11 mouse cellular contexts compared by ENCODE assay signal in the genomic region with DNA sequence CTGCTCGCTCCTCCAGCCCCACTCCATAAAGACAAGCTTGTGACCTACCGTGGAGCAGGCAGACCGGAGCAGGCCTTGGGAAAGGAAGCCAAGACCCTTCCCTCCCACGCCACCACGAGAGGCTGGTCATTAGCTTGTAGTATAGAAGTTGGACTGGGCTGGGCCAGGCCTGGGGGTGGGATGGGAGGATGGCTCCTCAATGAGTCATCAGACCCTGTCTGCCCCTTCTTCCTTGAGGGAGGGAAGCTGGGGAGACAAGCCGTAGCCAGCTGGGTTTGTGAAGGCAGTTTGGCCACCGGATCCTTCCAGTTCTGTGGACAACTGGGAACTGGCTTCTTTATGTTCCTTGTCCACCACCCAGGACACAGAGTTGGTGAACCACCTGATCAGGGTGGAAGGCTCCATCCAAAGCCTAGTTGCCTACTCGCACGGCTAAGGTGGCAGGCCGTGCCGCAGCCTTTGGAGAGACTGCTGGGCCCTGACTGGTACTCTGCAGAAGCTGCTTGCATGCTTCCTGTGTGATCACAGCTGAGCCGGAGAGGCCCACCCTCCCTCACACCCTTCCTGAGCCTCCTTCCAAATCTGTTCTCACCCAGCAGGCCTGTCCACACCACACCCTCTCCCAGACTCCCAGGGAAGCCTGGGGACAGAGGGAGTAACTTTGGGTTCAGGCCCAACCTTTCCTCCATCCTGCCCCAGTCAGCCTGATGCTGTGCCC. TPM values are rescaled to one million over a fixed set of nuclear protein-coding genes. Genes with fewer than 3 reads are reported as not detected.
A peak's percentile ranks its signal among the peaks of the same experiment; 100 is the strongest.
DNase-seq lines count a peak whose midpoint lies in the region; ATAC-seq and TF ChIP-seq lines count a peak whose summit lies in the region.
"Had no signal": no experiment of that assay in that cellular context is flagged by ENCODE, and none has a peak within 500 bp of the region (broad histone marks: within the 10 kb centered on the region; RNA-seq: fewer than 3 reads in every experiment).

No protein-coding gene starts in this region.

- no peak for ATAC-seq in midbrain, embryonic 14.5 days (ENCODE audit: low FRiP score, low TSS enrichment)
- ATAC-seq in intestine, postnatal 0 days: peak; percentile 44; the same call in 1 of the 2 replicates
- ATAC-seq in CD4-positive, CD25-positive, alpha-beta regulatory T cell, adult 4 months: no peak

- WGBS in midbrain, embryonic 10.5 days: 84% methylated on average over 12 of the region's 12 CpGs
- 90% methylated on average over 12 of the region's 12 CpGs for WGBS in midbrain, embryonic 14.5 days
- WGBS in intestine, postnatal 0 days: 68% methylated on average over 12 of the region's 12 CpGs

- no peak overlapping the region for H3K4me3 ChIP-seq in midbrain, embryonic 10.5 days
- H3K4me3 ChIP-seq in midbrain, embryonic 14.5 days (replicated peaks; ENCODE audit: low read depth, low read length): no peak overlapping the region
- no peak overlapping the region for H3K4me3 ChIP-seq in intestine, postnatal 0 days (ENCODE audit: low read depth, low read length)
- H3K4me3 ChIP-seq: hindbrain, embryonic 15.5 days had no signal

- no peak overlapping the region for H3K4me2 ChIP-seq in midbrain, embryonic 14.5 days (ENCODE audit: low read length)
- H3K4me2 ChIP-seq in intestine, postnatal 0 days (replicated peaks; ENCODE audit: low read depth): no peak overlapping the region
- H3K4me2 ChIP-seq: hindbrain, embryonic 15.5 days; midbrain, embryonic 11.5 days had no signal

- peaks cover 26% of the 10 kb centered on the region for H3K4me1 ChIP-seq in midbrain, embryonic 10.5 days
- no peaks in the 10 kb centered on the region for H3K4me1 ChIP-seq in midbrain, embryonic 14.5 days (ENCODE audit: control insufficient read depth, insufficient read depth, low read length)
- no peaks in the 10 kb centered on the region for H3K4me1 ChIP-seq in intestine, postnatal 0 days (replicated peaks; ENCODE audit: control insufficient read depth, insufficient read depth, low read length)
- H3K4me1 ChIP-seq: hindbrain, embryonic 15.5 days had no signal

- no peak overlapping the region for H3K9ac ChIP-seq in midbrain, embryonic 14.5 days (replicated peaks; ENCODE audit: low read length)
- no peak overlapping the region for H3K9ac ChIP-seq in intestine, postnatal 0 days (ENCODE audit: low read depth, low read length)
- H3K9ac ChIP-seq: hindbrain, embryonic 15.5 days had no signal

- intact Hi-C loops in gastrocnemius, postnatal 14 days (cut with DNase I; ENCODE audit: low total_unique reads): no loop called here

- TF ChIP-seq CTCF in intestine, postnatal 0 days (IDR thresholded peaks at IDR 0.05; ENCODE audit: low read depth): no peak

- peak overlapping the region; percentile 73 for H3K27ac ChIP-seq in midbrain, embryonic 10.5 days (replicated peaks)
- no peak overlapping the region for H3K27ac ChIP-seq in midbrain, embryonic 14.5 days (replicated peaks; ENCODE audit: low read depth, low read length)
- no peak overlapping the region for H3K27ac ChIP-seq in intestine, postnatal 0 days (ENCODE audit: low read depth, low read length)
- H3K27ac ChIP-seq: hindbrain, embryonic 15.5 days had no signal

- no peaks in the 10 kb centered on the region for H3K27me3 ChIP-seq in midbrain, embryonic 10.5 days (ENCODE audit: low read depth, poor library complexity, severe bottlenecking)
- H3K27me3 ChIP-seq in midbrain, embryonic 14.5 days (ENCODE audit: control insufficient read depth, insufficient read depth, low read length): no peaks in the 10 kb centered on the region
- no peaks in the 10 kb centered on the region for H3K27me3 ChIP-seq in intestine, postnatal 0 days (replicated peaks; ENCODE audit: control insufficient read depth, insufficient read depth, low read length)
- H3K27me3 ChIP-seq: hindbrain, embryonic 15.5 days had no signal

- H3K9me3 ChIP-seq in midbrain, embryonic 10.5 days (replicated peaks): peaks cover 9% of the 10 kb centered on the region
- no peaks in the 10 kb centered on the region for H3K9me3 ChIP-seq in midbrain, embryonic 14.5 days (ENCODE audit: control insufficient read depth, low read length)
- 0 out of 2 replicates have a peak, but pooled peaks cover 3% of the 10 kb centered on the region for H3K9me3 ChIP-seq in intestine, postnatal 0 days (ENCODE audit: control insufficient read depth)
- H3K9me3 ChIP-seq: hindbrain, embryonic 15.5 days had no signal

- no peak for DNase-seq in midbrain, embryonic 10.5 days (ENCODE audit: low spot score)
- DNase-seq in midbrain, embryonic 14.5 days: no peak
- DNase-seq in gastrocnemius, postnatal 14 days: peak; percentile 62
- DNase-seq in natural killer cell, adult 2 months (ENCODE audit: low spot score in 2 of 2): peak; percentile 16 to 26
- no peak for DNase-seq in spleen, postnatal 14 days (ENCODE audit: low spot score in 2 of 2)
- no peak for DNase-seq in spleen, postnatal 36 days (ENCODE audit: low spot score in 2 of 2)
- DNase-seq: cerebellum, postnatal 25 days had no signal

- H3K36me3 ChIP-seq in midbrain, embryonic 10.5 days: 0 out of 2 replicates have a peak, but pooled peaks cover 4% of the 10 kb centered on the region
- no peaks in the 10 kb centered on the region for H3K36me3 ChIP-seq in midbrain, embryonic 14.5 days (ENCODE audit: control insufficient read depth, insufficient read depth, low read length)
- H3K36me3 ChIP-seq in intestine, postnatal 0 days (ENCODE audit: control insufficient read depth, insufficient read depth): no peaks in the 10 kb centered on the region
- H3K36me3 ChIP-seq: hindbrain, embryonic 15.5 days had no signal

RNA-seq across cellular contexts. Expression of a gene that starts 30.4 kb away (rescaled TPM):
- polyA plus RNA-seq in midbrain, embryonic 10.5 days (2016; fragmentation: Nextera tagmentation; extraction: Ambion mirVana): 87.1 and 101 TPM in 2 replicates
- polyA plus RNA-seq in midbrain, embryonic 14.5 days (2014; fragmentation: Nextera tagmentation; extraction: Ambion mirVana): 22.3 and 38.0 TPM in 2 replicates
- total RNA-seq in gastrocnemius, postnatal 14 days (2021): 1 to 10 TPM; 1.1 to 1.5 TPM
- polyA plus RNA-seq in intestine, postnatal 0 days (2015; fragmentation: Nextera tagmentation; extraction: Ambion mirVana): 20.0 and 20.6 TPM in 2 replicates
- 1 to 10 TPM; 2.0 to 4.3 TPM for polyA plus RNA-seq in CD4-positive, CD25-positive, alpha-beta regulatory T cell, adult 4 months (2017; shearing (Covaris generic))

RNA-seq across cellular contexts. Expression of a gene that starts 44.8 kb away (rescaled TPM):
- polyA plus RNA-seq in midbrain, embryonic 10.5 days (2016; fragmentation: Nextera tagmentation; extraction: Ambion mirVana): 9.6 and 13.3 TPM in 2 replicates
- 28.4 and 29.1 TPM in 2 replicates for polyA plus RNA-seq in midbrain, embryonic 14.5 days (2014; fragmentation: Nextera tagmentation; extraction: Ambion mirVana)
- total RNA-seq in gastrocnemius, postnatal 14 days (2021): 10 to 100 TPM; 19.4 to 22.9 TPM
- polyA plus RNA-seq in intestine, postnatal 0 days (2015; fragmentation: Nextera tagmentation; extraction: Ambion mirVana): 2.2 and 2.3 TPM in 2 replicates
- 1 to 10 TPM; 1.0 to 1.2 TPM for polyA plus RNA-seq in CD4-positive, CD25-positive, alpha-beta regulatory T cell, adult 4 months (2017; shearing (Covaris generic))

RNA-seq across cellular contexts. Expression of a gene that starts 47.9 kb away (rescaled TPM):
- polyA plus RNA-seq in midbrain, embryonic 10.5 days (2016; fragmentation: Nextera tagmentation; extraction: Ambion mirVana): 1.4 and 2.8 TPM in 2 replicates
- polyA plus RNA-seq in midbrain, embryonic 14.5 days (2014; fragmentation: Nextera tagmentation; extraction: Ambion mirVana): 10.1 and 11.1 TPM in 2 replicates
- total RNA-seq in gastrocnemius, postnatal 14 days (2021): under 1 TPM; 0.39 to 0.42 TPM
- polyA plus RNA-seq in intestine, postnatal 0 days (2015; fragmentation: Nextera tagmentation; extraction: Ambion mirVana): 0.46 and 0.51 TPM in 2 replicates
- under 1 TPM in 1 of 2 experiments, not detected in 1; 0.07 TPM for polyA plus RNA-seq in CD4-positive, CD25-positive, alpha-beta regulatory T cell, adult 4 months (2017; shearing (Covaris generic))

Comparison
In these comparisons a context has a peak if more than half of its experiments do, and no peak if none do; other contexts are left out.
1. DNase-seq: peak in gastrocnemius, postnatal 14 days (single experiment) and natural killer cell, adult 2 months (2 of 2); none in midbrain, embryonic 10.5 days (single experiment), midbrain, embryonic 14.5 days (single experiment), spleen, postnatal 14 days (0 of 2) and spleen, postnatal 36 days (0 of 2).